Mouse (Mus musculus) thymus, postnatal 10 days (tissue): ENCODE data around the gene Tfap2d.

Source experiments
- DNase-seq, 2 experiments: peaks; one replicate each; pipeline ENCODE4 v3.0.0; 2021; ENCODE audit warnings: low spot score in 2 of 2

The Tfap2d gene

DNA sequence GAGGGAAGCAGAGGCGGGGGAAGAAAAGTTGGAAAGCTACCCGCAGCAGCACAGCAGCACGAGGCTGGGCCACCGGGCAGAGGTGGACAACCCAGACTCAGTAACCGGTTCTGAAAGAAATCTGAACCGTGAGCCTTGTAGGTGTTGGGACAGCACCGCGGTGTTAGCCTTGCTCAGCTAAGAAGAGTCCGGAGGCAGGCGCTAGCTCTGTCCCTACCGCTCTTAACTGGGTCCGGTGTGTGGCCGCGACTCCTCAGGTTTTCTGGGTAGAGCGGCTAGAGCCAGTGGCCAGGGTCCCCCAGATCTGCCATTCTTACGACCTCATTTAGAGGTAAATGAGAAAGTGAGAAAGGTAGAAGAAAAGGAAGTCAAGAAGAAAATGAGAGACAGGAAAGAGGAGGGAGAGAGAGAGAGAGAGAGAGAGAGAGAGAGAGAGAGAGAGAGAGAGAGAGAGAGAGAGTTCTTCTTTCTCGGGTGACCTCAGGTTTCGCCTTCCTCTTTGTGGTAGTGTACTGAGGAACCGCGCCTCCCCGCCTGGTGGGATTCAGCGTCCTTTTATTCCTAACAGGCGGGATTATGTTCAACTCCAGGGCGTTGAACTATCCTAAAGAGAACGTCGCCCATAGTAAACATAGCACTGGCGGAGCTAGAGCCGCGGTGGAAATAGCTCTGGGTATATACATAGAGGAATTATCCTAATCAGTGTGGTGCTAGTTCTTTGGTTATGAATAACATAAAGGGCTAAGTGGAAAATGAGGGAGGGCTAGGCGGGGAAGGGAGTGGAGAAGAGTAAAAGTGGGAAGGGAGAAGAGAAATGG lies 107.6 kb downstream of the Tfap2d start:
- no peak for DNase-seq

DNA sequence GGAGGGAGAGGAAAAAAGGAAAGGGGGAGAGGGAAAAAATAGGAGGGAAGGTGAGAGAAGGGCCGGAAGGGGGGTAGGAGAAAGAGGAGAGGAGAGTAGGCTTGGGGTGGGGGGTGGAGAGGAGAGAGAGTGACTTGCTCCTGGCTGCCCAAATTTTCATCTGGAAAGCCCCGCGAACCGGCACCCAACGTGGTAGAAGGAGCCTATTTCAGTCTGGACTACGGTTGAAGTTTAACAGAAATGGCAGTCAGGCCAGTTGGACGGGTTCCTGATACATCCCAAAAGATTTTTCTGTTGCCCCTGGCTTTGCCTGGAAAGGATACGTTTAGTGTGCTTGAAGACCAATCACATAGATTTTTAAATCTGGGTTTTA lies 108.2 kb downstream of the Tfap2d start:
- DNase-seq, result no peak

DNA sequence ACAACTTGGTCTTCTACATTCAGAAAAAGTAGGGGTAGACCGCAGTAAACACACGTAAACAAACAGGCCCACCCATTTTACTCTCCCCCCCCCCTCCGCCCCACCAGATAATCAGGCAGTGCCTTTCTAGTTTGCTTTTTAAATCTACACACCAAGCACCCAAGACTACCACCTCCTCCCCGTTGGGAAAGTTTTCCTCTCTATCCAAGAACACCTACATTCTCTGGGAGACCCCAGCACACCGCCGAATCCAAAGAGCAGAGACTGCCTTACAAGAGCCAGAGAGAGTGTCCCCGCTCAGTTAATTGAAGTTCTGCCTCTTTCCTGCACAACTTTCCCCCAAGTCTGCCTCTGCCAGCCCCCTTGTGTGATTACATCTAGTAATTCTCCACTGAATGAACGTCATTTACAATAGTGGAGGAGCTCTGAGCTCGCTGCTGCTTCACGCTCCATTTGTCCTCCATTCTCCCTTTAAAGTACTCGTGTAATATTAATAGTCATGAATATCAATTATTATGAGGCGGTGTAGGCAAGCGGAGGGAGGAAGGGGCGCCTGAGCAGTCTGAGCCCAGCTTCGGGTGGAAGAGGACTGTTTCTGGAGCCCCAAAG lies 108.8 kb downstream of the Tfap2d start:
- DNase-seq, result no peak

DNA sequence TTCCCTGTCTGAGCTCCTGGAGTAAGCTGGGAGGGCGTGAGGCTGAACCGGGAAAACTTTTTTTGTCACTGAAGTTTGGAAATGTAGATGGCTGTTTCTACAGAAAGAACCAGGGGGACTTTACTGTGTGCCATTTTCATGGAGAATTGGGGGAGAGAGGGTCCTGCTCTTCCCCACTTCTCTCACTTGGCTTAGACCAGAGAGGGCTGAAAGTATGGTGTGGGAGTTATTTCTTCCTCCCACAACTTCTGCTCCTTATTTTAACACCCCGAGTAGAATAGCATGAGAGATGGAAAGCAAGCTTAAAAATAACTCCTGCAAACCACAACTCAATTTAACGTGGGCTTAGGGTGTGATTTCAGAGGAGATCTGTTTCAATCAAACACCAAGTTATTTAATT lies 109.9 kb downstream of the Tfap2d start:
- DNase-seq, result no peak

DNA sequence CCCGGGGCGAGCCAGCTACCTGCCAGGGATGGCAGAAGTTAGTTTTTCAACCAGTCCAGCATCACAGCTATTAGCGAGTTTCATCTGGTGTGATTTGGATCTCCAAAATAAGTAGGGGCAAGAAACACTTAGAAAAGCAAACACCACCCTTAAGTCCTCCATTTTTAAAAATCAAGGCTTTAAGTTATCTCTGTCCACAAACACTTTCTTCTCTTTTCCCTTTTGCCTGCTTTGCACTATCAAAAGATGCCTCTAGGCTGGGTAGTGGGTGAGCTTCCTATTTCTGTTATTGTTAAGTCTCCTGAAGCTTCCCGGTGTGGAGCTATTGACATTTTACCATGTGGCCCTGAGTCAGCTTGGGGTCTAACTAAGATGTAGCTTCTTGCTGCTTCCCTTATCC lies 110.3 kb downstream of the Tfap2d start:
- DNase-seq, result no peak

DNA sequence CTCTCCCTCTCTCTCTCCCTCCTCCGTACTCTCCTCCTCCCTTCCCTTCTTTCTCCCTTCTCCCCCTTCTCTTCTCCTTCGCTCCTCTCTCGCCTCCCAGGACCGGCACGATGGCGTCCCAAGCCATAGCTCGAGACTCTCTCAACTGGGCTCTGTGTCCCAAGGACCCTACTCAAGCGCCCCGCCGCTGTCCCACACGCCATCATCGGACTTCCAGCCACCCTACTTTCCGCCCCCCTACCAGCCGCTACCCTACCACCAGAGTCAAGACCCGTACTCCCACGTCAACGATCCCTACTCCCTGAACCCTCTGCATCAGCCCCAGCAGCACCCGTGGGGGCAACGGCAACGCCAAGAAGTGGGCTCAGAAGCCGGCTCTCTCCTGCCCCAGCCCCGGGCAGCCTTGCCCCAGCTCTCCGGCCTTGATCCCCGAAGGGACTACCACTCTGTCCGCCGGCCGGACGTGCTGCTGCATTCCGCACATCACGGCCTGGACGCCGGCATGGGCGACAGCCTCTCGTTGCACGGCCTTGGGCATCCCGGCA lies 111.1 kb downstream of the Tfap2d start:
- DNase-seq, result no peak
